Mouse (Mus musculus) brain, embryonic 14.5 days (tissue): ENCODE measurements at regions not wholly inside any gene's neighbourhood (a gene's known extent, or its start where the extent isn't known, plus 50 kb on each side); places are given as distances from the start of the nearest gene placed in this dataset.

Experiments
- CTCF ChIP-seq: fragments of 200-500 bp; IDR thresholded peaks from 2 replicates; pipeline ENCODE4 v1.5.1; 2012; ENCODE audit warnings: inconsistent platforms, mild to moderate bottlenecking, moderate library complexity, borderline replicate concordance; ENCODE audit not compliant: insufficient read depth, insufficient read length; ENCODE audit errors: extremely low read depth
- POLR2A ChIP-seq: fragments of 200-500 bp; IDR thresholded peaks from 2 replicates; pipeline ENCODE4 v1.6.1; 2012; ENCODE audit warnings: mild to moderate bottlenecking, inconsistent platforms, borderline replicate concordance; ENCODE audit not compliant: poor library complexity, insufficient read depth, insufficient read length, severe bottlenecking; ENCODE audit errors: extremely low read depth

GRCm38 (mm10) chr6:144880098-144880497, 98.3 kb upstream of the Sox5 start:
- TF ChIP-seq CTCF (no peak), POLR2A (no peak)
